Mouse (Mus musculus) hindbrain, postnatal 0 days (tissue): ENCODE measurements around the gene Ldb1. TPM values are rescaled to one million over a fixed set of nuclear protein-coding genes. Genes with fewer than 3 reads are reported as not detected.

Experiments used
- ATAC-seq: fragments of 200-750 bp; cut with Nextera tagmentation; 2 replicates; pipeline ENCODE4 v1.8.0; 2017; ENCODE audit warnings: mild to moderate bottlenecking, moderate TSS enrichment, moderate library complexity
- DNase-seq: peaks from one replicate; pipeline ENCODE4 v3.0.0-alpha.2; 2015; ENCODE audit warnings: low spot score
- H3K27ac ChIP-seq: fragments of 300-500 bp; sonication (generic); 2 replicates; pipeline ENCODE4 v1.5.1; 2014; ENCODE audit warnings: mild to moderate bottlenecking
- H3K27me3 ChIP-seq: fragments of 300-500 bp; sonication (generic); 2 replicates; pipeline ENCODE4 v1.6.1; 2014; ENCODE audit warnings: low read length, mixed read lengths; ENCODE audit not compliant: insufficient read depth
- H3K36me3 ChIP-seq: fragments of 300-500 bp; sonication (generic); 2 replicates; pipeline ENCODE4 v1.6.1; 2014; ENCODE audit warnings: low read length, mixed read lengths; ENCODE audit not compliant: insufficient read depth
- H3K4me1 ChIP-seq: fragments of 300-500 bp; sonication (generic); 2 replicates; pipeline ENCODE4 v1.6.1; 2014; ENCODE audit warnings: antibody characterized with exemption, low read length, mixed read lengths; ENCODE audit not compliant: insufficient read depth
- H3K4me2 ChIP-seq: fragments of 300-500 bp; sonication (generic); 2 replicates; pipeline ENCODE4 v1.6.1; 2014; ENCODE audit warnings: low read depth, mild to moderate bottlenecking, low read length, moderate library complexity, mixed read lengths
- H3K4me3 ChIP-seq: fragments of 300-500 bp; sonication (generic); 2 replicates; pipeline ENCODE4 v1.5.1; 2014; ENCODE audit warnings: low read length
- H3K9ac ChIP-seq: fragments of 300-500 bp; sonication (generic); replicated peaks from 2 replicates; pipeline ENCODE4 v1.6.1; 2014; ENCODE audit warnings: mild to moderate bottlenecking, low read length, moderate library complexity, mixed read lengths
- H3K9me3 ChIP-seq: fragments of 300-500 bp; sonication (generic); 2 replicates; pipeline ENCODE4 v1.6.1; 2016; ENCODE audit warnings: low read length, mixed read lengths
- CTCF ChIP-seq: IDR thresholded peaks from 2 replicates; pipeline ENCODE4 v1.5.1; 2016; ENCODE audit warnings: antibody characterized with exemption, control low read depth, low read depth
- WGBS: fragments of 180-500 bp; shearing (Covaris S2); extraction: QIAGEN DNeasy Blood & Tissue Kit; methylation state at CpG from one replicate; pipeline ENCODE4 v1.1.7; 2014; 5-methylcytosine and 5-hydroxymethylcytosine counted together
- polyA plus RNA-seq: library from polyadenylated mRNA; unstranded; fragments of >200 nt; fragmentation: Nextera tagmentation; extraction: Ambion mirVana; gene quantifications from 2 replicates; pipeline ENCODE4 v1.2.1, GENCODE M21; 2015
- total RNA-seq: library from RNA; depleted of rRNA; stranded (reverse); fragments of >200 nt; gene quantifications from 2 replicates; pipeline ENCODE4 v1.2.3, GENCODE M21; 2014

Ldb1 gene
- total and polyA plus RNA-seq, 2 experiments from 2014 or later: 83.0 to 140 TPM

DNA sequence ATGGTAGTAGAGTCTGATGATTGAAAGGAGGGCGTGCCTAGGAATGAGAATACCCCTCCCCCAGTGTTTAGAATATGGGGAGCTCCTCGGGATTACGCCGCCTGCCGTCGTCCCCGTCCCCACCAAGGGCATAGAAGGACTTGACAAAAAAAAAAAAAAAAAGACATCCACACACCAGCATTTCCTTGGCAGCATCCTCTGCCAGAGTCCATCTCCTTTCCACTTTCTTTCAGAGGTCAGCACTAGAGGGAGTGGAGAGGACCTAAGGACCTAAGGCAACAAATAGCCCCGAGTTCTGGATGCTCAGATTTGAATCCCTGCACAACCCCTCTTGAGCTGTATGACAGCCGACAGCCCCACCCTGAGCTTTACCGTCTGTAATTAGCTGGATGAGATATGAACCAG is 1.6 kb upstream of the Ldb1 start:
- no peak for ATAC-seq
- H3K9ac ChIP-seq: no peak overlapping the region
- peak; percentile 24 for DNase-seq
- 7% methylated on average over 10 of the region's 10 CpGs for WGBS
- no peaks in the 10 kb centered on the region for H3K9me3 ChIP-seq
- H3K36me3 ChIP-seq: no peaks in the 10 kb centered on the region
- peak overlapping the region; percentile 82 for H3K4me2 ChIP-seq
- peak overlapping the region; percentile 59 for H3K4me3 ChIP-seq
- H3K4me1 ChIP-seq: peaks cover 29% of the 10 kb centered on the region
- peak; percentile 28 for TF ChIP-seq CTCF
- H3K27ac ChIP-seq: peak overlapping the region; percentile 88
- H3K27me3 ChIP-seq: no peaks in the 10 kb centered on the region

DNA sequence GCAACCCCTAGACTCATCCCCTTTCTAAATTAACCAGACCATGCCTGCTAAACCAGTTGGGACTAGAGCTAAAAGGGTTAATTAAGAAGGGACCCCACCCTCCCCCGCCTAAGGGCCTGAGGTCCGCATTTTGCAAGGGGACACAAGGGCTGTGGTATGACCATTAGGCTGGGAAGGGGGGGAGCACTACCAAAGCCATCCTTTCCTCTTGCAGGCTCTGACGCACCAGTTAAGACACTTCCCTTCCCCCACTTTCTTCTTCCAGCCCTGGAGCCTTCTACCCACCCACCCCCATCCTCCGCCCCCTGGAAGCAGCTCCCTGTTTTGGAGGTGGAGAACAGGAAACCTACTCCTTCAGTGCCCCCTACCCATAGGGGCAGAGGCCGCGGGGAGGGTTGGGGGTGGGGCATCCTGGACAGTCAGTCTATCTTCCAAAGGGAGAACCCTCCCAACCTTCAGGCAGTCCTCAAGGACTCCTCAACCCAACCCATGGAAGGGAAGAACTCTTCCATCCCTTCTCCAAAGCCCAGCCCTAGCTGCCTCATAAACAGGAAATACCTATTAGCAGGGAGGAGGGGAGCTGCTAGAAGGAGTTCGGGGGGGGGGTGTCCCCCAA is 790 bp upstream of the Ldb1 start:
- Histone ChIP-seq H3K9ac (peak overlapping the region; percentile 87), H3K9me3 (no peaks in the 10 kb centered on the region), H3K27me3 (no peaks in the 10 kb centered on the region), H3K4me2 (peak overlapping the region; percentile 82), H3K4me1 (peaks cover 35% of the 10 kb centered on the region), H3K4me3 (peak overlapping the region; percentile 59), H3K27ac (peak overlapping the region; percentile 88), H3K36me3 (no peaks in the 10 kb centered on the region)
- DNase-seq (peak; percentile 82), ATAC-seq (peak; percentile 64)
- 0% methylated on average over 7 of the region's 7 CpGs for WGBS
- no peak for TF ChIP-seq CTCF

DNA sequence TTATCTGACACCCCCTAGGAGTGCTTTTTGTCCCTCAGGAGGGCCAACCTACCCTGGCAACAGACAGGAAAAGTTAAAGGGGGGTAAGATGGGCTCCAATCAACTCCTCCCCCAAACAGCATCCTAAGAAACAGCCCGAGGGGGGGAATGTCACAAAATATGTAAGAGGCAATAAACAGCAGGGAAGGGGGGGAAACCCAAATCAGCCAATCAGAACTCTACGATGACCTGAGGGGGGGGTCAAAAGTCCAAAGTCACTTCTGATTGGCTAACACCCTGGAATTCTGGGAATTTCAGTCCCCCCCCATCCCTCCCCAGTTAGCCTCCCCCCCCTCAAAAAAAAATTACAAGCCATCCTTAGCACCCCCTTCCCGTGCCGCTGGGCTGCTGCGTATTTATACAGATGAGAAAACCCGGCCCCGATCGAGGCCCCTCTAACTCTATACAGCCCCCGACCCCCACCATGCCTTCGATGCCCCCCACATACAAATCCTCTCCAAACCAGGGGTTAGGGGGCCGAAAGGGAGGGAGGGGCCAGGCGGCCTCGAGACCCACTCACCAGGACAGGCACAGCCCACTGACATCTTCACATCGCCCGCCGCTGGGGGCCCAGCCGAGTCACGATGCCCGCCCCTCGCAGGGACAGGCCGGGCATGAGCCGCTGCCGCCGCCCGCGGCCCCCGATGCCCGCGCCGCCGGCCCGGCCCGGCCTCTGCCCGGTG is 582 bp downstream of the Ldb1 start, which contains the start of gene Pprc1:
TSS of gene Pprc1 (plus strand) at position 616 of the 722 bp plus-strand sequence.
- H3K27ac ChIP-seq: peak within 1 kb of the TSS; percentile 88
- peak within 1 kb of the TSS; percentile 87 for H3K9ac ChIP-seq
- WGBS: 0% methylated on average over 19 of the region's 34 CpGs
- H3K4me2 ChIP-seq: peak within 1 kb of the TSS; percentile 82
- H3K4me1 ChIP-seq: peaks cover 45% of the 10 kb centered on the region
- TF ChIP-seq CTCF: no peak
- DNase-seq (peak; percentile 62), ATAC-seq (peak; percentile 33; the same call in 1 of the 2 replicates)
- H3K9me3 ChIP-seq: no peaks in the 10 kb centered on the region
- no peaks in the 10 kb centered on the region for H3K27me3 ChIP-seq
- peak within 1 kb of the TSS; percentile 59 for H3K4me3 ChIP-seq
- H3K36me3 ChIP-seq: no peaks in the 10 kb centered on the region

GRCm38 (mm10) chr19:46043380-46043779 is 1.6 kb downstream of the Ldb1 start:
- H3K9ac ChIP-seq: no peak overlapping the region
- DNase-seq (peak; percentile 46), ATAC-seq (no peak)
- no peaks in the 10 kb centered on the region for H3K27me3 ChIP-seq
- no peaks in the 10 kb centered on the region for H3K9me3 ChIP-seq
- no peaks in the 10 kb centered on the region for H3K36me3 ChIP-seq
- peak overlapping the region; percentile 59 for H3K4me3 ChIP-seq
- peak overlapping the region; percentile 82 for H3K4me2 ChIP-seq
- WGBS: 34% methylated on average over 7 of the region's 7 CpGs
- H3K27ac ChIP-seq: peak overlapping the region; percentile 88
- peaks cover 45% of the 10 kb centered on the region for H3K4me1 ChIP-seq
- no peak for TF ChIP-seq CTCF

- ATAC-seq: peak; percentile 4; the same call in 1 of the 2 replicates
- no peaks in the 10 kb centered on the region for H3K36me3 ChIP-seq
- peak overlapping the region; percentile 88 for H3K27ac ChIP-seq
- H3K27me3 ChIP-seq: no peaks in the 10 kb centered on the region
- H3K4me1 ChIP-seq: peaks cover 50% of the 10 kb centered on the region
- DNase-seq: peak; percentile 52
- no peaks in the 10 kb centered on the region for H3K9me3 ChIP-seq
- 0% methylated on average over 6 of the region's 6 CpGs for WGBS
- H3K9ac ChIP-seq: peak overlapping the region; percentile 53
- TF ChIP-seq CTCF: no peak
- H3K4me2 ChIP-seq: peak overlapping the region; percentile 82
- H3K4me3 ChIP-seq: peak overlapping the region; percentile 59
Observed at GRCm38 (mm10) chr19:46042476-46043011, 2.5 kb downstream of the Ldb1 start.

- Histone ChIP-seq H3K27me3 (no peaks in the 10 kb centered on the region), H3K4me1 (peaks cover 54% of the 10 kb centered on the region), H3K4me3 (peak overlapping the region; percentile 59), H3K9me3 (no peaks in the 10 kb centered on the region), H3K27ac (peak overlapping the region; percentile 88), H3K4me2 (peak overlapping the region; percentile 82), H3K9ac (peak overlapping the region; percentile 53), H3K36me3 (no peaks in the 10 kb centered on the region)
- WGBS: under 1% methylated on average over 8 of the region's 14 CpGs
- ATAC-seq: peak; percentile 25; the same call in 1 of the 2 replicates
- no peak for TF ChIP-seq CTCF
- peak; percentile 86 for DNase-seq
Observed at GRCm38 (mm10) chr19:46041933-46042475, 3.0 kb downstream of the Ldb1 start.
